Mouse (Mus musculus) heart, adult 18-20 months (tissue): ENCODE data around the gene Ino80d. TPM values are rescaled to one million over a fixed set of nuclear protein-coding genes. Genes with fewer than 3 reads are reported as not detected.

Experiments used
- DNase-seq, 2 experiments: peaks; one replicate each; pipeline ENCODE4 v3.0.0; 2021 to 2022; ENCODE audit warnings: mixed read lengths in 1 of 2
- total RNA-seq, 2 experiments: library from RNA; stranded (reverse); gene quantifications; 2 replicates each; pipeline ENCODE4 v1.2.3; 2021

Gene Ino80d
- total RNA-seq, 2 experiments from 2014 or later = 16.4 to 17.6 TPM

- DNase-seq = no peak
Measured at GRCm38 (mm10) chr1:63107614-63108327, 6.7 kb downstream of the Ino80d start.

GRCm38 (mm10) chr1:63102758-63103451, 11.6 kb downstream of the Ino80d start:
- DNase-seq = no peak

GRCm38 (mm10) chr1:63100196-63100595, 14.3 kb downstream of the Ino80d start:
- no peak for DNase-seq

GRCm38 (mm10) chr1:63098831-63099230, 15.6 kb downstream of the Ino80d start:
- DNase-seq = no peak

- DNase-seq = no peak
Measured at GRCm38 (mm10) chr1:63096071-63096470, 18.4 kb downstream of the Ino80d start.

GRCm38 (mm10) chr1:63089795-63090194, 24.7 kb downstream of the Ino80d start:
- no peak for DNase-seq

GRCm38 (mm10) chr1:63088614-63089013, 25.9 kb downstream of the Ino80d start:
- no peak for DNase-seq

- no peak for DNase-seq
Measured at GRCm38 (mm10) chr1:63080277-63080676, 34.2 kb downstream of the Ino80d start.

GRCm38 (mm10) chr1:63076383-63076782, 38.1 kb downstream of the Ino80d start:
- DNase-seq = no peak

- DNase-seq = no peak
Measured at GRCm38 (mm10) chr1:63071379-63071778, 43.1 kb downstream of the Ino80d start.

GRCm38 (mm10) chr1:63058361-63058760, 56.1 kb downstream of the Ino80d start:
- DNase-seq = no peak

GRCm38 (mm10) chr1:63057849-63058248, 56.6 kb downstream of the Ino80d start:
- DNase-seq = no peak

- DNase-seq = no peak
Measured at GRCm38 (mm10) chr1:63057318-63057717, 57.1 kb downstream of the Ino80d start.

GRCm38 (mm10) chr1:63055386-63055785, 59.1 kb downstream of the Ino80d start:
- peak; percentile 24 to 28 for DNase-seq

- DNase-seq = peak; percentile 50 to 67
Measured at GRCm38 (mm10) chr1:63050866-63051265, 63.6 kb downstream of the Ino80d start.

GRCm38 (mm10) chr1:63049977-63050376, 64.5 kb downstream of the Ino80d start:
- peak; percentile 38 to 50 for DNase-seq

GRCm38 (mm10) chr1:63047983-63048382, 66.5 kb downstream of the Ino80d start:
- DNase-seq = no peak

GRCm38 (mm10) chr1:63032929-63033328, 81.5 kb downstream of the Ino80d start:
- no peak for DNase-seq

- no peak for DNase-seq
Measured at GRCm38 (mm10) chr1:63019916-63020315, 94.6 kb downstream of the Ino80d start.

- no peak for DNase-seq
Measured at GRCm38 (mm10) chr1:63005013-63005646, 109.3 kb downstream of the Ino80d start.

- no peak for DNase-seq
Measured at GRCm38 (mm10) chr1:63001874-63002273, 112.6 kb downstream of the Ino80d start.

- DNase-seq = no peak
Measured at GRCm38 (mm10) chr1:62993348-62993747, 121.1 kb downstream of the Ino80d start.

GRCm38 (mm10) chr1:62992648-62993047, 121.8 kb downstream of the Ino80d start:
- peak; percentile 10 to 30 for DNase-seq
